Mouse (Mus musculus): ENCODE measurements around the gene Med19. TPM values are rescaled to one million over a fixed set of nuclear protein-coding genes. Genes with fewer than 3 reads are reported as not detected.

Med19 gene
- total RNA-seq, 1 experiment = 31.4 TPM

- Histone ChIP-seq H3K4me1 (ENCODE audit: control insufficient read depth in 2 of 2, insufficient read depth in 2 of 2, low read length in 2 of 2, poor library complexity in 1 of 2) (no peaks in the 10 kb centered on the region), H3K9me3 (ENCODE audit: control insufficient read depth, insufficient read depth, low read depth, low read length) (no peaks in the 10 kb centered on the region), H3K36me3 (ENCODE audit: control insufficient read depth, insufficient read depth, low read length, poor library complexity, severe bottlenecking) (peaks cover 10% of the 10 kb centered on the region), H3K9ac (ENCODE audit: insufficient read depth, low read depth, low read length, poor library complexity, severe bottlenecking) (no peak overlapping the region), H3K4me3 (ENCODE audit: insufficient read depth in 1 of 2, low read depth in 1 of 2, low read length in 2 of 2, poor library complexity in 1 of 2, severe bottlenecking in 1 of 2) (no peak overlapping the region), H3K27ac (ENCODE audit: insufficient read depth, low read depth, low read length, poor library complexity, severe bottlenecking) (no peak overlapping the region)
- DNase-seq (ENCODE audit: low read depth, low spot score) = no peak
- in situ Hi-C loops (cut with MboI; ENCODE audit: low sequenced_read_pairs in 2 of 2, unreplicated experiment in 2 of 2) = no loop called here
- TF ChIP-seq HCFC1 (IDR thresholded peaks at IDR 0.05; ENCODE audit: borderline replicate concordance, insufficient read depth, low read length) (no peak), ZNF384 (IDR thresholded peaks at IDR 0.05; ENCODE audit: low read depth, low read length) (no peak), CHD2 (IDR thresholded peaks at IDR 0.05; ENCODE audit: low read depth, low read length) (no peak), MAFK (IDR thresholded peaks at IDR 0.05; ENCODE audit: insufficient read depth, low read depth, low read length) (no peak), ZC3H11A (IDR thresholded peaks at IDR 0.05; ENCODE audit: borderline replicate concordance, low read depth, low read length) (no peak)
Observed at GRCm38 (mm10) chr2:84695007-84695695, 16.9 kb downstream of the Med19 start.

GRCm38 (mm10) chr2:84703497-84703896, 25.3 kb downstream of the Med19 start:
- H3K9ac ChIP-seq (ENCODE audit: insufficient read depth, low read depth, low read length, poor library complexity, severe bottlenecking) = no peak overlapping the region
- H3K36me3 ChIP-seq (ENCODE audit: control insufficient read depth, insufficient read depth, low read length, poor library complexity, severe bottlenecking) = no peaks in the 10 kb centered on the region; the same call in 1 of the 2 replicates

GRCm38 (mm10) chr2:84704329-84704728, 26.1 kb downstream of the Med19 start:
- H3K4me3 ChIP-seq (ENCODE audit: insufficient read depth in 1 of 2, low read depth in 1 of 2, low read length in 2 of 2, poor library complexity in 1 of 2, severe bottlenecking in 1 of 2) = no peak overlapping the region
- TF ChIP-seq ZNF384 (IDR thresholded peaks at IDR 0.05; ENCODE audit: low read depth, low read length) (no peak), MAFK (IDR thresholded peaks at IDR 0.05; ENCODE audit: insufficient read depth, low read depth, low read length) (no peak), HCFC1 (IDR thresholded peaks at IDR 0.05; ENCODE audit: borderline replicate concordance, insufficient read depth, low read length) (no peak), ZC3H11A (IDR thresholded peaks at IDR 0.05; ENCODE audit: borderline replicate concordance, low read depth, low read length) (no peak), CHD2 (IDR thresholded peaks at IDR 0.05; ENCODE audit: low read depth, low read length) (no peak)
- H3K27ac ChIP-seq (ENCODE audit: insufficient read depth, low read depth, low read length, poor library complexity, severe bottlenecking) = no peak overlapping the region
- in situ Hi-C loops (cut with MboI; ENCODE audit: low sequenced_read_pairs in 2 of 2, unreplicated experiment in 2 of 2) = no loop called here
- no peak overlapping the region for H3K9ac ChIP-seq (ENCODE audit: insufficient read depth, low read depth, low read length, poor library complexity, severe bottlenecking)
- H3K4me1 ChIP-seq (ENCODE audit: control insufficient read depth in 2 of 2, insufficient read depth in 2 of 2, low read length in 2 of 2, poor library complexity in 1 of 2) = peaks cover 2% of the 10 kb centered on the region in 2 experiments; a peak in 3 of 4 replicates
- DNase-seq (ENCODE audit: low read depth, low spot score) = no peak
- no peaks in the 10 kb centered on the region; the same call in 1 of the 2 replicates for H3K36me3 ChIP-seq (ENCODE audit: control insufficient read depth, insufficient read depth, low read length, poor library complexity, severe bottlenecking)
- H3K9me3 ChIP-seq (ENCODE audit: control insufficient read depth, insufficient read depth, low read depth, low read length) = no peaks in the 10 kb centered on the region

More at GRCm38 (mm10) chr2:84703497-84703896, 25.3 kb downstream of the Med19 start:
- Histone ChIP-seq H3K4me3 (ENCODE audit: insufficient read depth in 1 of 2, low read depth in 1 of 2, low read length in 2 of 2, poor library complexity in 1 of 2, severe bottlenecking in 1 of 2) (no peak overlapping the region), H3K9me3 (ENCODE audit: control insufficient read depth, insufficient read depth, low read depth, low read length) (no peaks in the 10 kb centered on the region), H3K4me1 (ENCODE audit: control insufficient read depth in 2 of 2, insufficient read depth in 2 of 2, low read length in 2 of 2, poor library complexity in 1 of 2) (peaks cover 2% of the 10 kb centered on the region in 2 experiments; a peak in 3 of 4 replicates), H3K27ac (ENCODE audit: insufficient read depth, low read depth, low read length, poor library complexity, severe bottlenecking) (no peak overlapping the region)
- DNase-seq (ENCODE audit: low read depth, low spot score) = no peak
- TF ChIP-seq ZC3H11A (IDR thresholded peaks at IDR 0.05; ENCODE audit: borderline replicate concordance, low read depth, low read length) = no peak
- no peak for TF ChIP-seq HCFC1 (IDR thresholded peaks at IDR 0.05; ENCODE audit: borderline replicate concordance, insufficient read depth, low read length)
- no peak for TF ChIP-seq ZNF384 (IDR thresholded peaks at IDR 0.05; ENCODE audit: low read depth, low read length)
- TF ChIP-seq CHD2 (IDR thresholded peaks at IDR 0.05; ENCODE audit: low read depth, low read length) = no peak
- no peak for TF ChIP-seq MAFK (IDR thresholded peaks at IDR 0.05; ENCODE audit: insufficient read depth, low read depth, low read length)
- in situ Hi-C loops (cut with MboI; ENCODE audit: low sequenced_read_pairs in 2 of 2, unreplicated experiment in 2 of 2) = no loop called here

- in situ Hi-C loops (cut with MboI; ENCODE audit: low sequenced_read_pairs in 2 of 2, unreplicated experiment in 2 of 2) = no loop called here
- Histone ChIP-seq H3K4me3 (ENCODE audit: insufficient read depth in 1 of 2, low read depth in 1 of 2, low read length in 2 of 2, poor library complexity in 1 of 2, severe bottlenecking in 1 of 2) (no peak overlapping the region), H3K9ac (ENCODE audit: insufficient read depth, low read depth, low read length, poor library complexity, severe bottlenecking) (no peak overlapping the region), H3K9me3 (ENCODE audit: control insufficient read depth, insufficient read depth, low read depth, low read length) (no peaks in the 10 kb centered on the region), H3K36me3 (ENCODE audit: control insufficient read depth, insufficient read depth, low read length, poor library complexity, severe bottlenecking) (peaks cover 2% of the 10 kb centered on the region), H3K4me1 (ENCODE audit: control insufficient read depth in 2 of 2, insufficient read depth in 2 of 2, low read length in 2 of 2, poor library complexity in 1 of 2) (peaks cover 2% of the 10 kb centered on the region in 2 experiments; a peak in 3 of 4 replicates), H3K27ac (ENCODE audit: insufficient read depth, low read depth, low read length, poor library complexity, severe bottlenecking) (no peak overlapping the region; the same call in 1 of the 2 replicates)
- DNase-seq (ENCODE audit: low read depth, low spot score) = no peak
- no peak for TF ChIP-seq ZC3H11A (IDR thresholded peaks at IDR 0.05; ENCODE audit: borderline replicate concordance, low read depth, low read length)
- TF ChIP-seq MAFK (IDR thresholded peaks at IDR 0.05; ENCODE audit: insufficient read depth, low read depth, low read length) = no peak
- TF ChIP-seq ZNF384 (IDR thresholded peaks at IDR 0.05; ENCODE audit: low read depth, low read length) = no peak
- TF ChIP-seq CHD2 (IDR thresholded peaks at IDR 0.05; ENCODE audit: low read depth, low read length) = no peak
- TF ChIP-seq HCFC1 (IDR thresholded peaks at IDR 0.05; ENCODE audit: borderline replicate concordance, insufficient read depth, low read length) = no peak
Observed at GRCm38 (mm10) chr2:84705295-84705694, 27.1 kb downstream of the Med19 start.
